Mouse (Mus musculus) T-helper 1 cell (primary cell): ENCODE results near the gene Tmed5.
"Not testable (repeated sequence)": the region's sequence is repeated elsewhere in the genome, so short reads cannot be mapped to it uniquely, and the experiment has no call there.

ENCODE experiments used
- in situ Hi-C: fragments of 300-600 bp; cut with MboI, MseI; formaldehyde crosslinking; loops from one replicate; pipeline ENCODE4 v1.15.1; 2025; ENCODE audit warnings: high pct_unique_total_duplicates

Tmed5 gene

GRCm38 (mm10) chr5:108132441-108133243 lies at the start of gene Tmed5, which contains the start of gene Ccdc18:
Gene Tmed5, minus strand, starts transcription at chr5:108132620.
Gene Ccdc18, plus strand, starts transcription at chr5:108132875.
- in situ Hi-C loops, result no loop called here

GRCm38 (mm10) chr5:108163695-108164094 lies 31.3 kb upstream of the Tmed5 start:
- in situ Hi-C loops, result loop anchor here (10.0 kb wide), 1 partner anchor 129 kb away; no protein-coding TSS in a partner anchor

GRCm38 (mm10) chr5:108160796-108161195 lies 28.4 kb upstream of the Tmed5 start:
- in situ Hi-C loops, result loop anchor here (10.0 kb wide), 1 partner anchor 126 kb away; no protein-coding TSS in a partner anchor

- in situ Hi-C loops, result no loop called here
Observed at GRCm38 (mm10) chr5:108152592-108152991, 20.2 kb upstream of the Tmed5 start.

GRCm38 (mm10) chr5:108131849-108132440 lies 475 bp downstream of the Tmed5 start:
- in situ Hi-C loops, result no loop called here

GRCm38 (mm10) chr5:108120221-108120900 lies 12.1 kb downstream of the Tmed5 start:
- in situ Hi-C loops, result no loop called here

GRCm38 (mm10) chr5:108117693-108118092 lies 14.7 kb downstream of the Tmed5 start:
- in situ Hi-C loops, result no loop called here

GRCm38 (mm10) chr5:108109346-108109745 lies 23.1 kb downstream of the Tmed5 start:
- in situ Hi-C loops, result no loop called here

- in situ Hi-C loops, result no loop called here
Observed at GRCm38 (mm10) chr5:108104306-108104705, 28.1 kb downstream of the Tmed5 start.

- in situ Hi-C loops, result no loop called here
Observed at GRCm38 (mm10) chr5:108100196-108100595, 32.2 kb downstream of the Tmed5 start.

- in situ Hi-C loops, result no loop called here
Observed at GRCm38 (mm10) chr5:108097676-108098075, 34.7 kb downstream of the Tmed5 start.

- in situ Hi-C loops, result not testable (repeated sequence)
Observed at GRCm38 (mm10) chr5:108092731-108093130, 39.7 kb downstream of the Tmed5 start.

- in situ Hi-C loops, result no loop called here
Observed at GRCm38 (mm10) chr5:108085440-108085839, 47.0 kb downstream of the Tmed5 start.

GRCm38 (mm10) chr5:108082380-108082779 lies 50.0 kb downstream of the Tmed5 start:
- in situ Hi-C loops, result loop anchor here (5.0 kb wide), 1 partner anchor 45 kb away; no protein-coding TSS in a partner anchor

- in situ Hi-C loops, result loop anchor here (5.0 kb wide), 1 partner anchor 48 kb away; no protein-coding TSS in a partner anchor
Observed at GRCm38 (mm10) chr5:108079603-108080002, 52.8 kb downstream of the Tmed5 start.

- in situ Hi-C loops, result no loop called here
Observed at GRCm38 (mm10) chr5:108076833-108077540, 55.4 kb downstream of the Tmed5 start.

- in situ Hi-C loops, result no loop called here
Observed at GRCm38 (mm10) chr5:108076241-108076640, 56.2 kb downstream of the Tmed5 start.

- in situ Hi-C loops, result no loop called here
Observed at GRCm38 (mm10) chr5:108072301-108072700, 60.1 kb downstream of the Tmed5 start.

- in situ Hi-C loops, result no loop called here
Observed at GRCm38 (mm10) chr5:108065465-108066411, 66.7 kb downstream of the Tmed5 start, which contains the start of gene Mtf2. Gene Mtf2, plus strand, starts transcription at chr5:108065674.

GRCm38 (mm10) chr5:108060413-108060812 lies 72.0 kb downstream of the Tmed5 start:
- in situ Hi-C loops, result no loop called here
